Mouse (Mus musculus): ENCODE measurements at regions not wholly inside any gene's neighbourhood (a gene's known extent, or its start where the extent isn't known, plus 50 kb on each side); places are given as distances from the start of the nearest gene placed in this dataset.

DNA sequence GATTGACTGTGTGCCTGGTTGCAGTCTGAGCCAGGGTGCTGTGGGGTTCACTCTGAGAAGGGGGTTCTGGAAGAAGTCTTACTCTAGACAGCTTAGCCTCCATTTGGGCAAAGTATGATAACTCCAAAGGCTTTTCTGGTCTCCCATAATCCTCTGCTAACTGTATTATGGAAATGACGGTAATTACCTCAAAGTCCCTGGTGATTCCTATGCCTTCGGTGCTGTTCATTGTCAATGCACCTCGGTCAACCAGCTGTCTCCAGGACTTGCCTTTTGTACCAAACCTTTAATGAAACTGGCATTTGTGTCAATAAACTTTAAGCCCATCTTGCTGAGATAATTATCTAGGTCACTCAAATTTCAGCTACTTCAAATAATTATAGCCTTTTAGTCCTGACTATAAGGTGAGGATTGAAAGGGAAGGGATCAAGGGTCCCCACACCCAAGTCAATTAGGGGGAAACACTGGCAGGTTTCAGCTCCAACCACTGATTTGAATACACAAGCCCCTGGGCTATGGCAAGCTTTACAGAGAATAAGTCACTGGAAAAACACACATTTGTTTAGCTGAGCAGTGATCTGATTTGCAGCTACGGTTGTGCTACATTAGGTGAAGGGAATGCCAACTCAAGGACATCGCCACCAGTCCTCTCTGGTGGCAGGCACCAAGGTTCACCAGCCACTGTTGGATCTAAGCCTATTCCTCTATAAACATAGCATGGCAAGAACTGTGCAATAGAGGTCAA, 177.5 kb downstream of the Cartpt start:
- 37% methylated on average over 5 of the region's 5 CpGs for WGBS
- H3K9me3 ChIP-seq, result no peaks in the 10 kb centered on the region
- H3K4me2 ChIP-seq, result 0 out of 2 replicates have a peak overlapping the region, but pooled peaks have one; percentile 25
- H3K9ac ChIP-seq, result no peak overlapping the region
- ATAC-seq (ENCODE audit: low FRiP score), result no peak
- no peaks in the 10 kb centered on the region for H3K36me3 ChIP-seq
- H3K27me3 ChIP-seq, result no peaks in the 10 kb centered on the region
- no peak overlapping the region for H3K4me3 ChIP-seq
- H3K27ac ChIP-seq, result peak overlapping the region; percentile 83
- peaks cover 21% of the 10 kb centered on the region for H3K4me1 ChIP-seq (replicated peaks)

DNA sequence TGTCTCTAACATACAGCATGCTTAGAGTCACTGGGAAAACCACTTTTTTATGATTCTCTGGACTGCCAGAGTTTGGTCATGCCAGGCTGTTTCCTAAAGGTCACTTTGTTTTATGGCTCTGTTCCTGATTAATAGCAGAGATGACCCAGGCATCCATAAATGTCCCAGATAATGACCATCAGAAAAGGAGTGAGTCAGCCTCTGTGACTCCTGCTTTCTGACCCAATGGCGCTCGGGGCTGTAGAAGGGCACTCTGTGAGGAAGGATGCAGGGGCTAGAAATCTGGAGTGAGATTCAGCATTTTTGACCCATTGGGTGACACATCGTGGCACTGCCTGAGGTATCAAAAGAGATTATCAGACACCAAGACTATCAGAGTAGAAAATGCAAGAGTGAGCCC, 180.3 kb downstream of the Cartpt start:
- 94% methylated on average over 3 of the region's 3 CpGs for WGBS
- no peaks in the 10 kb centered on the region for H3K36me3 ChIP-seq
- H3K27me3 ChIP-seq, result no peaks in the 10 kb centered on the region
- H3K4me2 ChIP-seq, result no peak overlapping the region
- no peak overlapping the region for H3K27ac ChIP-seq
- ATAC-seq (ENCODE audit: low FRiP score), result no peak
- no peak overlapping the region for H3K4me3 ChIP-seq
- H3K4me1 ChIP-seq (replicated peaks), result peaks cover 21% of the 10 kb centered on the region
- H3K9ac ChIP-seq, result no peak overlapping the region
- H3K9me3 ChIP-seq, result no peaks in the 10 kb centered on the region

DNA sequence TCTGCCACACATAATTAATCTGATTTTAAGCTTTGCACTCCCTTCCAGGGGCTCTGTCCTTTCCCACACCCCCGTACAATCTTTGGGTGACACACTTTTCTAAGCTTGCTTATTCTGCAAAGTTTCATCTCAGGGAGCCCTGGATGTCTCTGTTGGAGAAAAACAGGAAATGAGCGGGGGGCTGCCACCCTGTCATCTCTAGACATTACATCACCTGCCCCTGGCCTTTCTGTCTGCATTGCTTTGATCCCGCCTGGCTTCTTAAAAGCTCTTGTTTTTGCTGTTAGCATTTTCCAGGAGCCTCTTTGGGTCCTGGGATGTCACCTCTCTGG, 180.2 kb upstream of the Map1b start:
- Histone ChIP-seq H3K27ac (no peak overlapping the region), H3K4me3 (no peak overlapping the region), H3K9me3 (no peaks in the 10 kb centered on the region), H3K4me1 (replicated peaks) (peaks cover 12% of the 10 kb centered on the region; the same call in 1 of the 2 replicates), H3K27me3 (no peaks in the 10 kb centered on the region), H3K4me2 (no peak overlapping the region), H3K9ac (no peak overlapping the region), H3K36me3 (no peaks in the 10 kb centered on the region)
- no peak for ATAC-seq (ENCODE audit: low FRiP score)
- 64% methylated on average over 3 of the region's 3 CpGs for WGBS

DNA sequence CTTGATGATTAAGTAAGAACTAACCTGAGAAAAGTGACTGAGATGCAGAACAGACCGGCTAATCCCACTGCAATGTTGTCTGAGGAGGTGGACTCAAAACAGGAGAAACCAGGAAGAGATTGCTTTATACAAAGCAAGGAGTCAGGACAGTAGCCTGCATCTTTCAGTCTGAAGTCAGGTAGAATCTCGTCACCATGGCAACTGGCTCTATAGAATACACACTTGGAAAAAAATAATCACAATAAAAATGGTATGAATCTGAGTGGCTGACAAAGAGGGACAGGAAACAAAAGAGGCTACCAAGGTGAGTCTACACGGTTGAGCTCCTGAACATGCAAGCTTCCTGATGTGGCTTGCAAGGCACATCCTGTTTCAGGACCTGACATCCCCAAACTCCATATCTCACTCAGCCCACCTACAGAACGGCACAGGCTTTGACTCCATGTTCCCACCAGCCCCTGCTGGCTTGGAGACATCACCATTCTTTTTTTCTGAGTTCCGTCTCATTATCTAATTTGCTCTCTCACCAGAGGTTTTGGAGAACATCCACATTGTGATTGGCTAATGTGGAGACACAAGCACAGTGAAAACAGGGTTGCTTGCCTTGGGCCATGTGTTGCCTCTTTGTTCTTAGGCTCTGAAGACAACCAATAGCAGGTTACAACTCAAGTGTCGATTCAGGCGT, 179.7 kb upstream of the Map1b start:
- ATAC-seq (ENCODE audit: low FRiP score), result no peak
- WGBS, result 68% methylated on average over 7 of the region's 7 CpGs
- H3K9ac ChIP-seq, result no peak overlapping the region
- no peak overlapping the region for H3K4me3 ChIP-seq
- no peaks in the 10 kb centered on the region for H3K27me3 ChIP-seq
- no peak overlapping the region for H3K4me2 ChIP-seq
- H3K36me3 ChIP-seq, result no peaks in the 10 kb centered on the region
- H3K4me1 ChIP-seq (replicated peaks), result peaks cover 12% of the 10 kb centered on the region; the same call in 1 of the 2 replicates
- no peak overlapping the region for H3K27ac ChIP-seq
- no peaks in the 10 kb centered on the region for H3K9me3 ChIP-seq

DNA sequence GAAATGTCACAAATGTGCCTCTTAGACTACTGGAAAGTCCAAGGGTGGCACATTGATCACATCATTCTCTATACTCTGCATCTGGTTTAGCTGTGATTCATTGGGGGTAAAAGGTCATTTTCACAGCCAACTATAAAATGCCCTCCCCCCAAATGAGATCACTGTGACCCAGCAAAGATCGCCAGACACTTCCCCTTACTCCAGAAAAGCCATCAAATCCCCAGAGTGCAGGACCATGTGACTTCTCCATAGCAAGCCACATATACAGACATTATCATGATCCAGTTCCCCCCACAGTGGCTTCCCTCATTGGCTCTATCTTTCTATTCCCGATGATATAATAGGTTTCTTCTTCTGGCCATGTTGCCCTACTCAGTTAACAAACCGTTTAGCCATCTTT, 163.6 kb upstream of the Map1b start:
- no peak for ATAC-seq (ENCODE audit: low FRiP score)
- Histone ChIP-seq H3K9me3 (no peaks in the 10 kb centered on the region), H3K27ac (no peak overlapping the region), H3K36me3 (no peaks in the 10 kb centered on the region), H3K4me1 (replicated peaks) (peaks cover 8% of the 10 kb centered on the region), H3K9ac (no peak overlapping the region), H3K4me2 (no peak overlapping the region), H3K27me3 (no peaks in the 10 kb centered on the region), H3K4me3 (no peak overlapping the region)
- WGBS, result 89% methylated on average over 3 of the region's 3 CpGs

DNA sequence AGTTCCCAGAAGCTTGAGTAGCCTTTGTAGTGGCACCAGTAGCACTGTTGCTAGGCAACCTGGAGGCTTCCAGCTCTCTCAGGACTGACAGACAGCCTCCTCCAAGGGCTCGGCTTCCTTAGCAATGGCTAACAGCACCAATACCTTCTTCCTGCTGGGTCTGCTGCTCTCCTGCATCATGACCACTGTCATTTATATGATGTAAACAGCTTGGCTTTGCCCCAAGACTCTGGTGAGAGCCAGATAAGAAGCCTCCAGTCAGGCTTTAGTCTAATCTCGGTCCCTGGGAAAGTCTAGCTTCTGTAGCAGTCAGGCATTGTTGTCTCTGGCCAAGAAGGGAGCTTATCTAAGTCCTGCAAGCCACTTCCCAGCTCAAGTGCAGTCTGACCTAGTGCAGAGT, 163.1 kb upstream of the Map1b start:
- Histone ChIP-seq H3K4me1 (replicated peaks) (peaks cover 8% of the 10 kb centered on the region), H3K27me3 (no peaks in the 10 kb centered on the region), H3K9me3 (no peaks in the 10 kb centered on the region), H3K4me2 (no peak overlapping the region), H3K27ac (no peak overlapping the region), H3K36me3 (no peaks in the 10 kb centered on the region), H3K4me3 (no peak overlapping the region), H3K9ac (no peak overlapping the region)
- ATAC-seq (ENCODE audit: low FRiP score), result no peak
- 36% methylated on average over 2 of the region's 2 CpGs for WGBS

DNA sequence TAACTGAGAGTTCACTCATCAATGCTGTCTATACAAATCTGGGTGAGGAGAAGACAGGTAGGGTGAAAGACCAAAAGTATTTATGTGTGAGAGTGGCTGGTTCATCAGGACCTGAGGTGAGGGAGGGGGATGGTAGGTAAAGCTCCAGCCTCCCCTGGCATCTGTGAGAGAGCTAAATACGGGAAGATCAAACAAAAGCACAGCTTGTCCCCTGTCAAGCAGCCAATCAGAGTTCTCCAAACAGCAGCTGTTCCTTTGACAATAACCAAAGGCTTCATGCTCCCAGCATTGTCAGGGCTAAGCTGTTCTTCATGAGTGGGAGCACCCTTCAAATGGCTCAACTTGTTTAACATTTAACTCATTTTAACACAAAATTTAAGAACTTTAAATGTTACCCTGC, 160.1 kb upstream of the Map1b start:
- H3K27me3 ChIP-seq, result no peaks in the 10 kb centered on the region
- no peak overlapping the region for H3K4me3 ChIP-seq
- H3K36me3 ChIP-seq, result no peaks in the 10 kb centered on the region
- H3K9ac ChIP-seq, result no peak overlapping the region
- H3K9me3 ChIP-seq, result no peaks in the 10 kb centered on the region
- H3K4me1 ChIP-seq (replicated peaks), result peaks cover 21% of the 10 kb centered on the region
- 0 out of 2 replicates have a peak, but pooled peaks have one; percentile 17 for ATAC-seq (ENCODE audit: low FRiP score)
- WGBS, result 0% methylated on average over 1 of the region's 1 CpGs
- H3K4me2 ChIP-seq, result no peak overlapping the region
- H3K27ac ChIP-seq, result peak overlapping the region; percentile 52; the same call in 1 of the 2 replicates

DNA sequence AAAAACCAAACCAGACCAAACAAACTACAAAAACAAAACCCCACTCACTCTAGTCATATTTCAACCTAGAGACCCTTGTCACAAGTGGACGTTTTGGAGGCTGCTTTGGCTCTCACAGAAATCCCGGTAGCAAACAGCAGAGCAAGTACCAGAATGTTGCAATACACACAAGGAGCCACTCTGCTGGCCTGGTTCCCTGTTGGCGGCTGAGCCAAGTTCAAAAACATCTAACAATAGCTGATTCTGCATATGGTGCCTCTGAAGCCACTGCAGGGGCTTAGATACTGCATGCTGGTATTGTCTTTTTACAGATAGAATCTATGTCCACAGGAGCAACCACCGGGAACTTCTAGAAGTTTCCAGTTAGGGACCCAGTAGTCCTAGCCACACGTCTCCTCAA, 159.6 kb upstream of the Map1b start:
- Histone ChIP-seq H3K9me3 (no peaks in the 10 kb centered on the region), H3K4me1 (replicated peaks) (peaks cover 25% of the 10 kb centered on the region), H3K27ac (no peak overlapping the region), H3K36me3 (no peaks in the 10 kb centered on the region), H3K4me3 (no peak overlapping the region), H3K27me3 (no peaks in the 10 kb centered on the region), H3K4me2 (no peak overlapping the region), H3K9ac (no peak overlapping the region)
- ATAC-seq (ENCODE audit: low FRiP score), result no peak
- WGBS, result 67% methylated on average over 5 of the region's 5 CpGs

DNA sequence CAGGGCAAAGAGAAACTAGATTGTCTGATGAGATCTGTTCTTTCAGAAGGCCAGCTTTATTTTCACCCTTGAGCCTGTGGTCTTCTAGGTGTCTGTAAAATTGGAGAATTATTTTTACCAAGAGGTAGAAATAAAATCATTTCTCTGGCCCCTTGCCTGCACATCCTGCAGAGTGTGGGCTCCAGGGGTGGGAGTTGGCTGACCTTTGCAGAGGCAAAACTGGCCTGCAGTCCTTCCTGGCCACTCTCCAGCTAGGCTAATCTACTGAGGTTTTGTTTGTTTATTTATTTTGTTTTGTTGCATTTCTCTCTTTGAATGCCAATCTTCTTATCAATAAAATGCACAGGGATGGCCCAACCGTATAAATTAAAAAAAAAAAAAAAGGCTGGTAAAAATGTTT, 156.4 kb upstream of the Map1b start:
- no peak overlapping the region for H3K9ac ChIP-seq
- no peaks in the 10 kb centered on the region for H3K36me3 ChIP-seq
- H3K4me2 ChIP-seq, result no peak overlapping the region
- H3K27ac ChIP-seq, result no peak overlapping the region
- peaks cover 44% of the 10 kb centered on the region for H3K4me1 ChIP-seq (replicated peaks)
- 81% methylated on average over 1 of the region's 1 CpGs for WGBS
- H3K9me3 ChIP-seq, result no peaks in the 10 kb centered on the region
- no peak overlapping the region for H3K4me3 ChIP-seq
- no peaks in the 10 kb centered on the region for H3K27me3 ChIP-seq
- no peak for ATAC-seq (ENCODE audit: low FRiP score)

DNA sequence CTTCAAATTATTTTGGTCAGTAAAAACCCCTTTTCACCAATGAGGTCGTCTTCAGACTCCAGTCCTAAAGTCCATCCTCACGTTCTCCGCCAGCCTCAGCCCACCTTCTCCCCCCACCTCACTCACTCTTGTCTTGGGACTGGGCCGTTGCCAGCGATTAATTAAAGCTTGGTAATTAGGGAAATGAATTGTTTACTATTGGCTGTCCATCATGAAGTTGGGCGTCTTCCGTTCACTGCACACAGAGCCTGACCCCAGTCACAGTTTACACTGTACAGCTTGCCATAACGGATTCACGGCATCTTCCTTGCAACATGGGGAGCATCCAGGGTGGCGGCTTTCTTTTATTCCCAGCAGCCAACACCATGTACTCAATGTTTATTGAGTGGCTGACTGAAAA, 155.4 kb upstream of the Map1b start:
- H3K27ac ChIP-seq, result no peak overlapping the region
- H3K27me3 ChIP-seq, result no peaks in the 10 kb centered on the region
- peaks cover 44% of the 10 kb centered on the region for H3K4me1 ChIP-seq (replicated peaks)
- H3K9ac ChIP-seq, result no peak overlapping the region
- no peak overlapping the region for H3K4me2 ChIP-seq
- WGBS, result 50% methylated on average over 10 of the region's 10 CpGs
- no peak for ATAC-seq (ENCODE audit: low FRiP score)
- H3K36me3 ChIP-seq, result no peaks in the 10 kb centered on the region
- H3K4me3 ChIP-seq, result no peak overlapping the region
- no peaks in the 10 kb centered on the region for H3K9me3 ChIP-seq

DNA sequence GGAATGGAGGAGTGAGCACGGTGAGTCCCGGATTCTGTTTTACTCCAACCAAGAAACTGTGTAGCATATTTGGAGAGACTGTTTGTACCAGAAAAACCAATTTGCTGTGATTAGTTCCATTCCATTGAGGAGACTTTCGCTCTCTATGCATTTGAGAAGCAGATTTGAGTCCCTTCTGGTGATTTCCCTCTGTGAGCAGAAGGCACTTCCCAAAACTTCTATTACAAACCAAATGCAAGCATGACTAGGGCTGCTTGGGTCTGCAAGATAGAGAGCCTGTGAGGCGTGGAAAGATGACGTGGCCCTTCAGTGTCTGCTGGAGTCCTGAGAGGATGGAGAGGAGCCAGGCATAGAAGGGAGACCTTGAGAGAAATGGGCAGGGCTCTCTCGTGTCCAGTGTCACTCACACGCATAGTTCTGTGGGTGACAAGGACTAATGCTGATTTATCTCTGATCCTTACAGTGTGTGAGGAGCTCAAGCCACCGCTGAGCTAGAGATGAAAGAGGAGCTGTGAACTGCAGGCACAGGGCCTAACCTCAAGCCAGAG, 153.7 kb upstream of the Map1b start:
- ATAC-seq (ENCODE audit: low FRiP score), result no peak
- Histone ChIP-seq H3K9me3 (no peaks in the 10 kb centered on the region), H3K4me3 (no peak overlapping the region), H3K27ac (no peak overlapping the region; the same call in 1 of the 2 replicates), H3K4me2 (no peak overlapping the region), H3K9ac (no peak overlapping the region), H3K4me1 (replicated peaks) (peaks cover 40% of the 10 kb centered on the region), H3K27me3 (no peaks in the 10 kb centered on the region), H3K36me3 (no peaks in the 10 kb centered on the region)
- 83% methylated on average over 8 of the region's 8 CpGs for WGBS

DNA sequence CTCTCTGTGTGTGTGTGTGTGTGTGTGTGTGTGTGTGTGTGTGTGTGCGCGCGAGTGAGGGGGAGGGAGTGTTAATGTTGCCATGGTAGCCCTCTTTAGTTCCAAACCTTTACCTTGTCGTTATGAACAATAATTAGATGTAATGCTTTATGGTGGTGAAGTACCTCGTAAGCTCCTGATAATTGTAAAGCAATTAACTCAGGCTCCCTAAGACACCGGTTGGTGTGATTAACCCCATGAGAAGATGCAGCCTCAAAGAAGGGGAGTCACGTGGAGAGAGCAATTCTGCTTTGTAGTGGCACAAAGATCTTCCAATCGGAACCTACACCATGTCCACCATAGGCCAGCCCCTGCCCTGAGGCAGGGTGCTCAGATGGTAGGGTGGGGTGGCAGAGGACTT, 152.3 kb upstream of the Map1b start:
- Histone ChIP-seq H3K36me3 (no peaks in the 10 kb centered on the region), H3K27ac (no peak overlapping the region), H3K4me3 (no peak overlapping the region), H3K27me3 (no peaks in the 10 kb centered on the region), H3K9me3 (no peaks in the 10 kb centered on the region), H3K4me2 (no peak overlapping the region), H3K4me1 (replicated peaks) (peaks cover 40% of the 10 kb centered on the region), H3K9ac (no peak overlapping the region)
- WGBS, result 52% methylated on average over 8 of the region's 8 CpGs
- peak; percentile 53 for ATAC-seq (ENCODE audit: low FRiP score)

DNA sequence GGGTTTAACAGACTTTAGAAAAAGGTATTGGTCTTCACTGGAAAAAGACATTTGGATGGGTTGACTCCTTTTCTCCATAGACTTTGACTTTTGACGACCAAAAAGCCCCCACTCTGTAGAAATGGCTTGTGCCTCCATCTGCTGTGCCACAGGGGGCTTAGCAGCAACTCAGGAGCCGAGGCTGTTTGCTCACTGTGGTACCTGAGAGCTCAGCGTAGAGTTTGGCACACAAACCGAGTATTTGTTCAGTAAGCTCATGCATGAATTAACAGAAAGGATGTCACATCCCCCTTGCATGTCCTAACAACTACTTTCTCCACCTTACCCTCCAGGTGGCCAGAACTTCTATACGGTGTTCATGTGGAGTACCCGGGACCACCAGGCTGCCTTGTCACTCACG, 149.7 kb upstream of the Map1b start:
- ATAC-seq (ENCODE audit: low FRiP score), result no peak
- WGBS, result 76% methylated on average over 7 of the region's 7 CpGs
- H3K9me3 ChIP-seq, result no peaks in the 10 kb centered on the region
- no peak overlapping the region for H3K4me2 ChIP-seq
- H3K4me1 ChIP-seq (replicated peaks), result peaks cover 23% of the 10 kb centered on the region
- no peak overlapping the region for H3K9ac ChIP-seq
- no peaks in the 10 kb centered on the region for H3K27me3 ChIP-seq
- no peak overlapping the region for H3K4me3 ChIP-seq
- H3K27ac ChIP-seq, result no peak overlapping the region
- no peaks in the 10 kb centered on the region for H3K36me3 ChIP-seq

Data from hindbrain, embryonic 13.5 days (tissue).